Mouse (Mus musculus) cortical plate, adult 2 months (tissue): ENCODE measurements around the gene Mab21l1. TPM values are rescaled to one million over a fixed set of nuclear protein-coding genes. Genes with fewer than 3 reads are reported as not detected.

ENCODE experiments used
- H3K27ac ChIP-seq: fragments of 200-500 bp; 2 replicates; pipeline ENCODE4 v1.5.1; 2012; ENCODE audit warnings: low read length, control low read depth, inconsistent platforms; ENCODE audit not compliant: insufficient read depth
- H3K4me1 ChIP-seq: fragments of 200-500 bp; 2 replicates; pipeline ENCODE4 v1.6.1; 2011; ENCODE audit warnings: low read length; ENCODE audit not compliant: control insufficient read depth, insufficient read depth
- H3K4me3 ChIP-seq: fragments of 200-500 bp; 2 replicates; pipeline ENCODE4 v1.5.1; 2011; ENCODE audit warnings: mild to moderate bottlenecking, low read length, control low read depth; ENCODE audit not compliant: insufficient read depth
- CTCF ChIP-seq: fragments of 200-500 bp; IDR thresholded peaks from 2 replicates; pipeline ENCODE4 v1.5.1; 2011; ENCODE audit warnings: mild to moderate bottlenecking, control low read depth, low read length; ENCODE audit not compliant: insufficient read depth; ENCODE audit errors: extremely low read depth
- POLR2A ChIP-seq: fragments of 200-500 bp; IDR thresholded peaks from 2 replicates; pipeline ENCODE4 v1.6.1; 2011; ENCODE audit warnings: mild to moderate bottlenecking, low read length, control low read depth; ENCODE audit not compliant: insufficient read depth; ENCODE audit errors: extremely low read depth
- polyA plus RNA-seq: library from polyadenylated mRNA; depleted of rRNA; stranded (reverse); fragments of >200 nt; gene quantifications from 2 replicates; pipeline ENCODE4 v1.2.3, GENCODE M21; 2012

Gene Mab21l1
- polyA plus RNA-seq, 1 experiment = 0.54 TPM

DNA sequence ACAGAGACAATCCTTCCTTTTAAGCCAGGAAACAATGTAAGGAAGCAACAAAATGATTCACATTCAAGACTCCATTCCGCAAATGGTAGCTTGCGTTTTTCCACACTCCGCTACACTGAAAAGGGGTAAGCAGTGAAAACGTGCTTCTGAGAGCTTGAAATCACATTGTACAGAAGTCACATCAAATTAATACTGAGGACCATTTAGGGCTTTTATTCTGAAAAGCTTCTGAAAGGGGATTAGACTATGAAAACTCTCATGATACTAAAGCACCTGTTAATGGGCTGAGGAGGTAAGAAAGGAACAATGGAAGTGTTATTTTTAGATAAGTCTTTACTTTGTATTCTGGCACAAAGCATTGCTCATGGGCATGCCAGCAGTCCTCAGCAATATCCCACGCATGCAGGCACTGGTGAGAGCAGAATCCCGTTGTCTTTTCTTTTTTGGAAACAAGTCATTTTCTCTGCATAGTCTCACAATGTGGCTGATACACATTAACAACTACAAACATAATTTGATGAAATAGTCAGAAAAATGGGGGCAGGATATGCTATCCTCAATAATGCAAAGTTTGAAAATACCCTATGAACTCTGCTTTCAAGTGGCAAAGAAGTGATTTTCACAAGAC is 27.2 kb upstream of the Mab21l1 start:
- Histone ChIP-seq H3K27ac (no peak overlapping the region), H3K4me3 (no peak overlapping the region), H3K4me1 (peaks cover 8% of the 10 kb centered on the region)
- TF ChIP-seq POLR2A = no peak
- no peak for TF ChIP-seq CTCF

- Histone ChIP-seq H3K27ac (no peak overlapping the region), H3K4me3 (no peak overlapping the region), H3K4me1 (peaks cover 8% of the 10 kb centered on the region)
- TF ChIP-seq CTCF (no peak), POLR2A (no peak)
Observed at GRCm38 (mm10) chr3:55755805-55756601, 26.3 kb upstream of the Mab21l1 start.

DNA sequence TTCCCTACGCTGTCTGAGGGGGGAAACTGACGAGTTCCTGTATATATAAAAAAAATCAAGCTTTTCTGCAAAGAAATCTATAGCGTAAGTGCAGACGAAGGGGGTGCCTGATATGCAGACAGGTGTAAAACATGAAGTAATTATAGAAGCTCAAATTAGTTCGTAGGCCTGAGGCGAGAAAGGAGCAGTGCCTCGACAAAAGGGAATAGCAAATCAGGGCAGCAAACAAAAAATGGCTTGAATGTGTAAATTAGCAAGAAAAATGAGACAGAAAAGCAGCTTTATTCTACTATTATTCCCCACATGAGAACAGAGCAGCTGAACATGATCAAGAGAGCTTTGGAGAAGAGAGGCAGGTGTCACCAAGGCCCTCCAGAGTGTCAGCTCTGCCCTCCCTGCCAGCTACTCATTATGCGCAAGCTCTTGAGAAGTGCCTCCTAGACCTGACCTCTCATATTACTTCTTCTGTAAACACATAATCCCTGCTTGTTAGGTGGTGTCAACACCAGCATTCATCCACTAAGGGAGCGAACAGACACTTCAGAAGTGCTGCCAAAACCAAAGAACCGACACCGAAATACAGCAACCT is 25.6 kb upstream of the Mab21l1 start:
- H3K4me3 ChIP-seq = no peak overlapping the region
- TF ChIP-seq CTCF (no peak), POLR2A (no peak)
- peaks cover 8% of the 10 kb centered on the region for H3K4me1 ChIP-seq
- H3K27ac ChIP-seq = no peak overlapping the region

DNA sequence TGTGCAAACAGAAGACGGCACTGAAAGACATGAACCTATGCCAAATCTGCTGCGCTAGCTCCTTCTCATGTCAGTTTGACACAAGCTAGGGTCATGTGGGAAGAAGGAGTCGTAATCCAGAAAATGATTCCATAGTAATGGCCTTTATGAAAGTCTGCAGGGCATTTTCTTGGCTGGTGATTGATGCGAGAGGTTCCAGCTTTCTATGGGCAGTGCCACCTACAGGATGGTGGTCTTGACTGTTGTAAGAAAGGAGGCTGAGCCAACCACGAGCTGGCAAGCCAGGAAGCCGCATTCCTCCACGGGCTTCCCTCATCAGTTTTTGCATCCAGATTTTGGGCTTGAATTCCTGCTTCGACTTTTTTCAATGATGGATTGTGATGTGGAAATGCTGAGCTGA is 24.0 kb upstream of the Mab21l1 start:
- peaks cover 8% of the 10 kb centered on the region for H3K4me1 ChIP-seq
- no peak overlapping the region for H3K27ac ChIP-seq
- no peak overlapping the region for H3K4me3 ChIP-seq
- no peak for TF ChIP-seq POLR2A
- no peak for TF ChIP-seq CTCF

GRCm38 (mm10) chr3:55763591-55763990 is 18.7 kb upstream of the Mab21l1 start:
- Histone ChIP-seq H3K27ac (no peak overlapping the region), H3K4me1 (no peaks in the 10 kb centered on the region; the same call in none of the 2 replicates), H3K4me3 (no peak overlapping the region)
- TF ChIP-seq POLR2A = no peak
- TF ChIP-seq CTCF = no peak

DNA sequence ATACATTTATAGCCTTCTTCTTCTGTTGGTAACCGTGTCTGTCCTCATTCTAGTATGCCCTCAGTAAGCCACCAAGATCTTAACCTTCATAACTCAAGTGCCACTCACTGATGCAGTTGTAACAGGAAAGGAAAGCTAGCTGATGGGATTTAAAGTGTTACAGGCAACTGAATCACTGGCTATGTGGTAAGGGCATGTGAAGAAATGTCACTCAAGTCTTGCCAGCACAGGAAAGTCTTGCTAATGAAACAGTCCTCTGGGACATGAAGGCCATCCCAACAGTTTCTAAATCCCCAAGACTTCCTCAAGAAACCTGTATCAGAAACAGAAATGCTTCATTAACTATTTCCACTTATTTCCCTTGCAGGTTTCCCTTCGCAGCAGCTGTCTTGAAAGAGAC is 13.7 kb upstream of the Mab21l1 start:
- Histone ChIP-seq H3K4me3 (no peak overlapping the region), H3K27ac (no peak overlapping the region), H3K4me1 (peaks cover 2% of the 10 kb centered on the region)
- TF ChIP-seq POLR2A (no peak), CTCF (no peak)

GRCm38 (mm10) chr3:55769308-55769707 is 13.0 kb upstream of the Mab21l1 start:
- Histone ChIP-seq H3K27ac (no peak overlapping the region), H3K4me1 (peaks cover 2% of the 10 kb centered on the region), H3K4me3 (no peak overlapping the region)
- no peak for TF ChIP-seq CTCF
- no peak for TF ChIP-seq POLR2A

- no peak overlapping the region for H3K4me3 ChIP-seq
- TF ChIP-seq CTCF (no peak), POLR2A (no peak)
- H3K27ac ChIP-seq = no peak overlapping the region
- H3K4me1 ChIP-seq = peaks cover 4% of the 10 kb centered on the region
Observed at GRCm38 (mm10) chr3:55774203-55774602, 8.1 kb upstream of the Mab21l1 start.

GRCm38 (mm10) chr3:55775245-55775644 is 7.1 kb upstream of the Mab21l1 start:
- Histone ChIP-seq H3K27ac (no peak overlapping the region), H3K4me3 (no peak overlapping the region), H3K4me1 (peaks cover 3% of the 10 kb centered on the region; the same call in 1 of the 2 replicates)
- TF ChIP-seq POLR2A (no peak), CTCF (no peak)
